Mouse (Mus musculus) small intestine, adult 2 months (tissue): ENCODE measurements at regions not wholly inside any gene's neighbourhood (a gene's known extent, or its start where the extent isn't known, plus 50 kb on each side); places are given as distances from the start of the nearest gene placed in this dataset.

Experiments
- H3K27ac ChIP-seq: fragments of 200-500 bp; 2 replicates; pipeline ENCODE4 v1.5.1; 2012; ENCODE audit warnings: low read depth, low read length, control low read depth, inconsistent platforms; ENCODE audit not compliant: insufficient read depth
- H3K27me3 ChIP-seq: fragments of 200-500 bp; 2 replicates; pipeline ENCODE4 v1.6.1; 2012; ENCODE audit warnings: mild to moderate bottlenecking, moderate library complexity, low read length, inconsistent platforms; ENCODE audit not compliant: control insufficient read depth, insufficient read depth
- H3K36me3 ChIP-seq: fragments of 200-500 bp; 2 replicates; pipeline ENCODE4 v1.6.1; 2012; ENCODE audit warnings: mild to moderate bottlenecking, low read length, control low read depth, inconsistent platforms; ENCODE audit not compliant: control insufficient read depth, insufficient read depth
- H3K4me1 ChIP-seq: fragments of 200-500 bp; 2 replicates; pipeline ENCODE4 v1.6.1; 2012; ENCODE audit warnings: low read length, inconsistent platforms, mixed read lengths; ENCODE audit not compliant: control insufficient read depth, insufficient read depth, insufficient read length
- H3K4me3 ChIP-seq: fragments of 200-500 bp; 2 replicates; pipeline ENCODE4 v1.5.1; 2012; ENCODE audit warnings: low read depth, mild to moderate bottlenecking, control low read depth, inconsistent platforms, low read length, moderate library complexity
- CTCF ChIP-seq: fragments of 200-500 bp; IDR thresholded peaks from 2 replicates; pipeline ENCODE4 v1.5.1; 2012; ENCODE audit warnings: low read depth, mild to moderate bottlenecking, control low read depth, inconsistent platforms, low read length, moderate library complexity, mixed read lengths; ENCODE audit not compliant: insufficient replicate concordance, insufficient read length; ENCODE audit errors: extremely low read depth
- POLR2A ChIP-seq: fragments of 200-500 bp; IDR thresholded peaks from 2 replicates; pipeline ENCODE4 v1.6.1; 2012; ENCODE audit warnings: low read depth, mild to moderate bottlenecking, control low read depth, inconsistent platforms, low read length, moderate library complexity
- WGBS: fragments of 180-500 bp; shearing (Covaris S2); methylation state at CpG from one replicate; pipeline ENCODE4 v1.1.7; 2018; 5-methylcytosine and 5-hydroxymethylcytosine counted together

GRCm38 (mm10) chr14:46706462-46706861 lies 53.9 kb upstream of the Cdkn3 start:
- Histone ChIP-seq H3K4me1 (peaks cover 7% of the 10 kb centered on the region; the same call in 1 of the 2 replicates), H3K4me3 (no peak overlapping the region), H3K27me3 (no peaks in the 10 kb centered on the region), H3K27ac (no peak overlapping the region), H3K36me3 (no peaks in the 10 kb centered on the region)
- TF ChIP-seq POLR2A = no peak
- no peak for TF ChIP-seq CTCF
- WGBS = 31% methylated on average over 4 of the region's 4 CpGs

GRCm38 (mm10) chr14:46704316-46704751 lies 56.0 kb upstream of the Cdkn3 start:
- peak overlapping the region; percentile 52; the same call in 1 of the 2 replicates for H3K27ac ChIP-seq
- H3K36me3 ChIP-seq = no peaks in the 10 kb centered on the region
- peaks cover 7% of the 10 kb centered on the region; the same call in 1 of the 2 replicates for H3K4me1 ChIP-seq
- no peak for TF ChIP-seq CTCF
- no peak for TF ChIP-seq POLR2A
- no peaks in the 10 kb centered on the region for H3K27me3 ChIP-seq
- H3K4me3 ChIP-seq = peak overlapping the region; percentile 59
- 7% methylated on average over 9 of the region's 9 CpGs for WGBS

GRCm38 (mm10) chr14:46702669-46703435 lies 57.5 kb upstream of the Cdkn3 start:
- Histone ChIP-seq H3K4me1 (peaks cover 7% of the 10 kb centered on the region; the same call in 1 of the 2 replicates), H3K27ac (no peak overlapping the region), H3K36me3 (no peaks in the 10 kb centered on the region), H3K4me3 (no peak overlapping the region), H3K27me3 (no peaks in the 10 kb centered on the region)
- WGBS = 45% methylated on average over 17 of the region's 17 CpGs
- no peak for TF ChIP-seq POLR2A
- TF ChIP-seq CTCF = peak; percentile 68

GRCm38 (mm10) chr14:46692571-46692970 lies 67.8 kb upstream of the Cdkn3 start:
- TF ChIP-seq POLR2A (no peak), CTCF (no peak)
- H3K4me1 ChIP-seq = peaks cover 3% of the 10 kb centered on the region; the same call in 1 of the 2 replicates
- no peak overlapping the region for H3K4me3 ChIP-seq
- H3K27ac ChIP-seq = no peak overlapping the region
- no peaks in the 10 kb centered on the region for H3K27me3 ChIP-seq
- no peaks in the 10 kb centered on the region for H3K36me3 ChIP-seq
- WGBS = 79% methylated on average over 7 of the region's 7 CpGs

- peaks cover 3% of the 10 kb centered on the region; the same call in 1 of the 2 replicates for H3K4me1 ChIP-seq
- H3K27ac ChIP-seq = no peak overlapping the region
- H3K4me3 ChIP-seq = no peak overlapping the region
- WGBS = 45% methylated on average over 2 of the region's 2 CpGs
- TF ChIP-seq POLR2A (no peak), CTCF (no peak)
- no peaks in the 10 kb centered on the region for H3K27me3 ChIP-seq
- no peaks in the 10 kb centered on the region for H3K36me3 ChIP-seq
These were observed 68.3 kb upstream of the Cdkn3 start for GRCm38 (mm10) chr14:46692067-46692466.

GRCm38 (mm10) chr14:46682728-46683127 lies 77.6 kb upstream of the Cdkn3 start:
- 72% methylated on average over 6 of the region's 6 CpGs for WGBS
- TF ChIP-seq CTCF = no peak
- TF ChIP-seq POLR2A = no peak
- no peaks in the 10 kb centered on the region for H3K36me3 ChIP-seq
- H3K27ac ChIP-seq = no peak overlapping the region
- H3K4me1 ChIP-seq = no peaks in the 10 kb centered on the region
- H3K27me3 ChIP-seq = no peaks in the 10 kb centered on the region
- H3K4me3 ChIP-seq = no peak overlapping the region

- Histone ChIP-seq H3K4me3 (no peak overlapping the region), H3K27me3 (no peaks in the 10 kb centered on the region), H3K27ac (no peak overlapping the region), H3K36me3 (no peaks in the 10 kb centered on the region), H3K4me1 (no peaks in the 10 kb centered on the region)
- no peak for TF ChIP-seq POLR2A
- TF ChIP-seq CTCF = no peak
- WGBS = 45% methylated on average over 4 of the region's 4 CpGs
These were observed 81.4 kb upstream of the Cdkn3 start for GRCm38 (mm10) chr14:46678935-46679334.
